Mouse (Mus musculus) cerebellum, adult (tissue): ENCODE data around the gene Cttnbp2.

ENCODE experiments used
- ATAC-seq: cut with Nextera tagmentation; 2 replicates; pipeline ENCODE4 v1.9.2; 2017; ENCODE audit warnings: mild to moderate bottlenecking, moderate library complexity, mixed read lengths; ENCODE audit not compliant: insufficient number of reproducible peaks, low FRiP score, low TSS enrichment

The Cttnbp2 gene

DNA sequence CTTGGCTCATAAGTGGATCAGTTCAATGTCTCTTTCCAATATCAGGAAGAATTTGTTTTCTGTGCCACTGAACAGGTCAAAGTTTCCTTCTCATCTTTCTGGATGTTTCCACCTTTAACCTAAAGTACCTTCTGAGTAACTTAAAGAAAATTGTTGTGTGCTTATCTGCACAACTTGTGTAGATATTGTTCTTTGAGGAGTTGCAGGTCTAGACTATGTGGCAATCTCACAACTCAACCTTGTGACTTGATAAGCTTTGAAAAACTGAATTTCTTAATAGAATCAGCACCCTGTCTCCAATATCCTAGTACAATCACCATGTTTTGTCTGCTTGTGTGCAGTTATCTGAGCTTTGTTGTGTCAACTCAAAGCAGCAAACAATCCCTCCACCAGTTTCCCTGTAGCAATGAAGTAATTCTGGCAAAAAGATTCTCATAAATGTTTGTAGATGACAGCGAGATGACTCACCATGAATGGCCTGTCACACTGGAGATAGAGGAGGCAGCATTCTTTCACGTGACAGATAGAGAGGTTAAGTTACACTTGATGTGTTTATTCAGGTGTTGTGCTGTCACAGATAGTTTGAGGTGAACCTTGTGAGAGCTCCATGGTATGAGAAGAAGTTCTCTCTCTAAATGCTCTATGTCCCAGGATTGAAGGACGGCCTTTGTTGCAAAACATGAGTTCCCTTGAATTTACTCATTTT lies 165.3 kb downstream of the Cttnbp2 start:
- no peak for ATAC-seq

DNA sequence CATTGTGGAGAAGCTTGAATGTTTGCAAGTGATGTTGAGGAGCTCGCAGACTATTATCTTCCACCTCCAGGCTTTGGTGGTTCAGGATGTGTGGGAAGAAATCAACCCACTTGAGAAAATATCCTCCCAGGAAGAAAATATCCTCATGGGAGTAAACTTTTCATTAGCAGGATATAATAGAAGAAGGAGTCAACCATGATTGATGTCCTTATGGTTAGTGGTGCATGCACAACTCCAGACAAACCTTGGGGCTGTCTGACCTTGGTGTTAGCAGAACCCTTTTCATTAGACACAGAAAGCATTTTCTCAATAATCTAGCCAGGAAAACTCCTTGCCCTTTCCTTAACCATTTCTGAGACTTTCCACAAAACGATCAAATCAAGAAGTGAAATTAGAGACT lies 170.4 kb downstream of the Cttnbp2 start:
- no peak for ATAC-seq

DNA sequence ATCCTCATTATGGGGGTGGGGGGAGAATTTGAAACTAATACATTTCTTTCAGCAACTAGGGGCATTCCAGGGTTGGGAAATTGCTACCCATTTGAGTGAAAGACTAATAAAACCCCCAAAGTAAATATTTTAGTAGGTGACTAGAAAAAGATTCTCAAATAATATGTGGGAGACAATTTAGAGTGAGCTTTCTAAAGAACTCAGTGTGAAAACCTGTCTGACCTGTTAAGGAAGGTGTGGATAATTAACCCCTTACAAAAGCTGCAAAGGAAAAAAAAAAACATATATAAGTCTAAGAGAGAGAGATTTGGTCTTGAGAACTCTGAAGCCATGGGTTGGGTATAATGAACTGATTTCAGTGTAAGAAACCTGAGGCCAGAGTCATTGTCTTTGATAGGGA lies 176.3 kb downstream of the Cttnbp2 start:
- ATAC-seq = no peak

- no peak for ATAC-seq
These were observed 179.2 kb downstream of the Cttnbp2 start for GRCm38 (mm10) chr6:18335393-18335792.

DNA sequence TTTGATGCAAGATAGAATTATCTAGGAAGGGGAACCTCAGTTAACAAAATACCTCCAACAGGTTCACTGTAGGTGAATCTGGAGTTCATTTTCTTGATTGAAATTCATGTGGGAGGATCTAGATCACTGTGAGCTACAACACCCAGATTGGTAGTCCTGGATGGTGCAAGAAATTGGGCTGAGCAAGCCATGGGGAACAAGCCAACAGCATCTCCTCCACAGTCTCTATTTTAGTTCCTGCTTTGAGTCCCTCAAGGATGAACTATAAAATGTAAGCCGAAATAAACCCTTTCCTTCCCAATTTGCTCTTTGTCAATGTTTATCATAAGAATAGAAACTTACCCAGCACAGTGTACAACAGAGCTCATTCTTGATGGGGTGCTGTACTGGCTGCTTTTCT lies 191.7 kb downstream of the Cttnbp2 start:
- ATAC-seq = no peak
